Mouse (Mus musculus): ENCODE data around the gene Fam19a5.

Gene Fam19a5

DNA sequence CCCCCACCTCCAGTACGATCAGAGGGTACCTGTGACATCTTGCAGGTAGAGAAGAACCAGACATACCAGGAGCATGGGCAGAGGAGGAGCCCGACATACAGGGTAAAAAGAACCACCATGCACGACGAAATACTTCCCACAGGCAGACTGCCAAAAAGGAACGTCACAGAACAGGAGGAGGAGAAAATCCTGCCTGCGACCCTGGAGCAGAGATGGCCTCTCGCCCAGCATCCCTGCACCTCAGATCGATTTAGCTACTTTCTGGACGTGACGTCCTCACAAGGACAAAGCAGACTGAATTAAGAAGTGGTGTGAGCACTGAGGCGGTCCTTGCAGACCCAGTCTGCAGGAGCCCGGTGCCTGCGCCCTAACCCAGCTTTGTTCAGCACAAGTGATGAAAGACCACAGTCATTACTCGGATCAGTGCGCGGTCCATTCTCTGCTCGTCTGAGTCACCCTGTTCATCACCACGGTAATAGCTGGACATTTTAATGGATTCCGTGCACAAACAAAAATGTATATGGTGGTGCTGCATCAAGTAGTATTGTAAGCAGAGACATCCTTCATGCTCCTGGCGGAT lies 182.6 kb downstream of the Fam19a5 start:
- in situ Hi-C loops (cut with MboI, MseI), result no loop called here

GRCm38 (mm10) chr15:87736345-87736744 lies 192.2 kb downstream of the Fam19a5 start:
- in situ Hi-C loops (cut with MboI, MseI), result no loop called here

DNA sequence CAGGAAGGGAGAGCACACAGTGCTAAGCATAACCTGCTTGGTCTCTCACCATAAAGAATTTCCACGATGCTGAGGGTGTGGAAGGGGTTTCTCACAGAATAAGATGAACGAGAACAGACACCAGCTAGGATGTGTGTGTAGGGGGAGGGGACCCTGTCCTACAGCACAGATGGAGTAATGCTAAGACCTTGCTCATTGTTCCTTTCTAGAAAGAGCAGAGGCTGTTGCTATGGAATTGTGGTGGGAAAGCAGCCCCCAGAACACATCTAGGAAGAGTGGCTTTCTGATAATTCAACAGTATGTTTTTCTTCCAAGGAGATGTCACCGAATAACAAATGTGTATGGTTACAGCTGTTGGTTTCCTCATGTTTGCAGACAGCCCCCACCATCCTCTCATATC lies 211.4 kb downstream of the Fam19a5 start:
- in situ Hi-C loops (cut with MboI, MseI), result no loop called here

- in situ Hi-C loops (cut with MboI, MseI), result no loop called here
These were observed 221.8 kb downstream of the Fam19a5 start for GRCm38 (mm10) chr15:87765876-87766275.

GRCm38 (mm10) chr15:87773955-87774354 lies 229.9 kb downstream of the Fam19a5 start:
- in situ Hi-C loops (cut with MboI, MseI), result no loop called here

- in situ Hi-C loops (cut with MboI, MseI), result no loop called here
These were observed 239.2 kb downstream of the Fam19a5 start for GRCm38 (mm10) chr15:87783331-87783730.

GRCm38 (mm10) chr15:87789671-87790070 lies 245.6 kb downstream of the Fam19a5 start:
- in situ Hi-C loops (cut with MboI, MseI), result no loop called here

DNA sequence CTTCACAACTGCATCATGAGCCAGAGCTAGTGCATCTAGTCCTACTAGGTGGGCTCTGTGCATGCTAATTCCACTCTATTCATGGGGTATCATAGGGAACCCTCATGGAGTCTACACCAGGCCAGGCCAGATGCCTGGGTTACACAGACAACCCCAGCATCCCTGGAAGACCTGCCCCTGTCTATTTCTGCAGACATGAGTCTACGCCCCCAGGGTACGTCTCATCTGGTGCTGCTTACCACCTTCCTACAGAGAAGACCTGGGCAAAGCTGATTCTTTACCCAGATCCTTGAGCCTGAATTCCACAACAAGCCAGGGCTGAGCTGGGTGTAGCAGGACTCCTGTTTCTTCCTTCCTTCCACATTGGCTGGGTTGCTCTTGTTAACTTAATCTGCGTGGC lies 249.6 kb downstream of the Fam19a5 start:
- in situ Hi-C loops (cut with MboI, MseI), result no loop called here

DNA sequence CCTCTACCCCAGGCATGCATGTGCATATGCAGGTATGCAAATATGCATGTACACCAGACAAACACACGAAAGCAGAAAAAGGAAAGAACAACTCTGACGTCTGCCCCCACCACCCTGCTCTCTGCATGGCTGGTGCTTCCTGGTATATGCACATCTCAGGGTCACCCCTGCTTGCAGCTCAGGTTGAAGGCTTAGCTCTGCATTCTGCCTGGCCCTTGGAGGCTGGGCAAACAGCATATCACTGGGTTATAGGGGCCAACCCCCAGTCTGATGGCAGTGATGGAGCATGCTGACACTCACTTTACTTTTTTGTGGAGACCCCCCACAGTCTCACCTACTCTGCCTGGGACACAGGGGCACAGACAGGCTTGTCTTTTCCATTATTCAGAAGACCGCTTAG lies 252.5 kb downstream of the Fam19a5 start:
- in situ Hi-C loops (cut with MboI, MseI), result no loop called here
